Mouse (Mus musculus) right cerebral cortex, postnatal 4 days (tissue): Measurements from ENCODE around the gene Ap1m1.

ENCODE experiments used
- DNase-seq: peaks from one replicate; pipeline ENCODE4 v3.0.0-alpha.2; 2022

Gene Ap1m1

DNA sequence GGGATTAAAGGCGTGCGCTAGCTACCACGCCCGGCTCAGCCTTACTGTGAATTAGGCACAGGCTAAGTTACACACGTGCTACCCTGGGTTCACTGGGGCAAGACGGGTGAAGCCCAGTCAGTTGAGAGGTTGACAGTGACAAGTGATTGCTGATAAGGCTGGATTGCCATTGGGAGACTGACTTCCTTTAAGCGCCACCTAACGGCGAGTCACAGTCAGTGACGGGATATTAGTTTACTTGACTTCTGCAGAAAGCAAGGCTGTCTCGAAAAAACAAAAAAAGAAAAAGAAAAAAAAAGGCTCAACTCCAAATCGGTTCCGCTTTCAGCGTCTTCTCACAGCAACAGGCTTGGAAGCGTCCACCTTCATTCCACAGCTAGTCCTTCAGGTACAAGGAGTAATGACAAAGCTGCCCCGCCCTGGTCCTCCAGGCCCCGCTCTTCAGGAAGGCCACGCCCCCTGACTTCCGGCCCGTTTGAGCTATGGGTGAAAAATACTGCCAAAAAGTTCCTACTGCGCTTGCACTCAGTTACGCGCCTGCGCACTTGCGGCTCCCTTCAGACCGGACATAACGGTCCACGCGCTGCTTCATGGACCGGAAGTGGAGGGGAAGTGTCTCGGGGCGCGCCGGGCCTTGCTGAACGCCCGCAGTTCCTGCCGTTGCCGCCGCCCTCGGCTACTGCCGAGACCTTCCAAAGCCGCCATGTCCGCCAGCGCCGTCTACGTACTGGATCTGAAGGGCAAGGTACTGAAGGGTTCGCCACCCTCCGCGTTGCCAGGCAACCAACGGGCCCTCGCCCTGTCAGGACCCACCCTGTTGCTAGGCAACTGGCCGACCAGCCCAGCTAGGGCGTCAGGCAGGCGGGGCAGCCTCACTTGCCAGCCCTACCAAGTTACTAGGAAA lies at the start of gene Ap1m1:
Gene Ap1m1, plus strand, starts transcription at position 520 of the 904 bp plus-strand sequence.
- peak; percentile 96 for DNase-seq

DNA sequence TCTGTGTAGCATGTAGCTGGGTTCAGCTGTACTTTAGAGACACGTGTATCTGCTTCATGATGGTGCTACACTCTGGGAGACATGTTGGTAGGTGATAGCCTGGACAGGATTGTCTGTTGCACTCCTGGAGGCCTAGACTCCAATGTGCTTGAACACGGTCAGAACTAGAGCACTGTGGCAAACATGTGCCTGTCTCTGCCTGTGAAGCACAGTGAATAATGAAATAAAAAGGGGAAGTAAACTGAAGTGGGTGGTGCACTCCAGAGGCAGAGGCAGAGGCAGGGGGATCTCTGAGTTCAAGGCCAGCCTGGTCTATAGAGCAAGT lies 49.6 kb upstream of the Ap1m1 start:
- DNase-seq: no peak

- no peak for DNase-seq
Observed at GRCm38 (mm10) chr8:72192065-72192464, 47.8 kb upstream of the Ap1m1 start.

DNA sequence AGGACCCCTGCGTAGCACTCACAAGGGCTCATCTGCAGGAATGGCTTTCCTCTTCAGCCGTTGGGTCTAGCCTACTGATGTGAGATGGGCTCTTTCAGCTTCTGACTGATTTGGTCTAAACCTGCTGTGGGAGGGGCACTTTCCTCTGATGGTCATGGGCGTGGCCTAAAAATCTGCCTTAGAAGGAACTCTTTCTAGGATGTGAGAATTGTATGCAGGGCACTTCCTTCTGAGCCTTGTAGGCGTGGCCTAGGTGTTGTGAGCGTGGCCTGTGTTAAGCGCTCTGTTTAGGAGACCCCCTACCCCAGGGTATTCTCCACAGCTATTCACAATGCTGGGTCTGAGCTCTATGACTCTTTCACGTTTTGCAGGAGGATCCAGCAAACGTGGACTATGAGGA lies 41.8 kb upstream of the Ap1m1 start:
- DNase-seq: no peak

- DNase-seq: no peak
Observed at GRCm38 (mm10) chr8:72208582-72208981, 31.2 kb upstream of the Ap1m1 start.

DNA sequence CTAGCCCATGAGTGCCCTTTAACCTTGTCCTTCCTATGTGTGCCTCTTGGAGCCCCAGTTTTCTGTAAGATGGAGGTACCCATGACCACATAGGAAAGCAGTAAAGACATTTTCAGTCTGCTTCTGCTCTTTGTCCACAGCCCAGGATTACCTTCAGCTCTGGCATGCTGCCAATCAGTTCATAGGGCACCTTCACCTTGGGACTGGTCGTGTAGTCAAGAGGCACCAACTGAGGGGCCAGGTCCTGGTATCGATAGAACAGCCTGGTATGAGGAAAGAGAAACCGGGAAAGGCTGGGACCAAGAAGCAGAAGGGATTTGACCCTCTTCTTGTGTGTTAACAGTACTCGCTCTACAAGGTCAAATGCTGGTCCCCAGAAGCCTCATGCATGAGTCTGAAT lies 29.6 kb upstream of the Ap1m1 start:
- no peak for DNase-seq

DNA sequence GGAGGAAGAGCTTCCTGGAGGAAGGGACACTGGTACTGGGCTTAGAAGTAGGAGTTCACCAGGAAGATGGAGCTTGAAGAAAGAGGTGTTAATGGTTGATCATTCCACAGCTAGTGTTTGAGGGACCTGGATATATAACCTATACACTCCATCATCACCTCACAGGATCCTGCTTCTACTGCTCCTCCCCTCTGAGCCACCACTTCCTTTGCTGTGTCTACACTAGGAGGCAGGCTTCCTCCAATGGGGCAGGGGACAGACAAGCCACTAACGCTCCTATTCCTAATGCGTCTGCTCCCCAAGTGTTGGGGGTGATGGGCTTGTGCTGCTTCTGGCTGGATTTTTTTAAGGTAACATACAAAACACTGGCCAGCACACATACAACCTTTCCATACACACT lies 29.1 kb upstream of the Ap1m1 start:
- DNase-seq: no peak

GRCm38 (mm10) chr8:72211846-72212245 lies 28.0 kb upstream of the Ap1m1 start:
- no peak for DNase-seq

DNA sequence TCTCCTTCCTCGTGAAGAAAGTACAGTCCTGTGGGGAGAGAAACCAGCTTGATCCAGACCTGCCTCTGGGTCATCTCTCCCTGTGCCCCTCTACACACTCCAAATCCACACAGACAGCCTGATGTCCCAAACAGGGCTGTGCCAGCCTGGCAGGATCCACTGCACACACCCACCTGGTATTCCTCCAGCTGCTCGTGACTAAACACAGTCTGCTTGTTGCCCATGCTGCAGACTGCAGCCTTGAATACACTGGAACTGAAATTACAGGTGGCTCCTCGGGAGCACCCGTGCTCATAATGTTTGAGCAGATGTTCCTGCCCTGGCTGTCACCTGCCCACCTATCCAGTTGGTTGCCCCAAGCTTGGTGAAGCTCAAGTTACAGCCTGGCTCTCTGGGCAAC lies 27.1 kb upstream of the Ap1m1 start, which contains the start of gene Cib3:
Gene Cib3, minus strand, starts transcription at position 87 of the 400 bp plus-strand sequence.
- DNase-seq: no peak

DNA sequence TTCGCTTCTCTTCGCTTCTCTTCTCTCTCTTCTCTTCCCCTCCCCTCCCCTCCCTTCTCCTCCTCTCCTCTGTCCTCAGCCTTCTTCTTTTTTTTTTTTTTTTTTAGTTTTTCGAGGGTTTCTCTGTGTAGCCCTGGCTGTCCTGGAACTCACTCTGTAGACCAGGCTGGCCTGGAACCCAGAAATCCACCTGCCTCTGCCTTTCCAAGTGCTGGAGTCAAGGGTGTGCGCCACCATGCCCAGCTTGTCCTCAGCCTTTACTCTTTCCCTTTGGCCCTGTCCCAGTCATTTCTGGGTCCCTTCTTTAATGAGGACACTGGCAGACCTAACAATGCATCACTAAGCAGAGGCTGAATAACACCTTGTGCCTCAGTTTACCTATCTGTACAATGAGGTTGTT lies 26.3 kb upstream of the Ap1m1 start, which contains the start of gene Gm11034:
Gene Gm11034, minus strand, starts transcription at position 101 of the 400 bp plus-strand sequence.
- no peak for DNase-seq

DNA sequence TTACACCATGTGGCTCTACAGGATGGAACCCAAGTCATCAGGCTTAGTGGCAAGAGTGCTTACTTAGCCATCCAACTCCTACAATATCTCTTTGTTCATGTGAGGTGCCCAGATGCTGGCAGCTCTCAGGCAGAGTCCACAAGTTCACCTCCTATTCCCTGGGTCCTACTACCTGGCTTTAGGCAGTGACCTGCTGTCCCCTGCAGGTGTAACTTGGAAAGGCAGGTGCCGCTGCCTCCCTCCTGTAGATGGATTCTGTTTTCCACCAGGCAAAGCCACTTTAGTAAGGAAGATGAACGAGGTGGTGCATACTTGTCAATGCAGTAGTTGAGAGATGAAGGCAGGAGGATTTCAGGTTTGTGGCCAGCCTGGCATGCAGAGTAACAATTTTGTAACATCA lies 24.8 kb upstream of the Ap1m1 start:
- no peak for DNase-seq

- DNase-seq: no peak
Observed at GRCm38 (mm10) chr8:72215871-72216270, 23.9 kb upstream of the Ap1m1 start.

GRCm38 (mm10) chr8:72218781-72219540 lies 20.9 kb upstream of the Ap1m1 start:
- DNase-seq: no peak

GRCm38 (mm10) chr8:72219541-72220363 lies 20.1 kb upstream of the Ap1m1 start, which contains the start of gene Fam32a:
Gene Fam32a, plus strand, starts transcription at chr8:72219730.
- peak; percentile 78 for DNase-seq

DNA sequence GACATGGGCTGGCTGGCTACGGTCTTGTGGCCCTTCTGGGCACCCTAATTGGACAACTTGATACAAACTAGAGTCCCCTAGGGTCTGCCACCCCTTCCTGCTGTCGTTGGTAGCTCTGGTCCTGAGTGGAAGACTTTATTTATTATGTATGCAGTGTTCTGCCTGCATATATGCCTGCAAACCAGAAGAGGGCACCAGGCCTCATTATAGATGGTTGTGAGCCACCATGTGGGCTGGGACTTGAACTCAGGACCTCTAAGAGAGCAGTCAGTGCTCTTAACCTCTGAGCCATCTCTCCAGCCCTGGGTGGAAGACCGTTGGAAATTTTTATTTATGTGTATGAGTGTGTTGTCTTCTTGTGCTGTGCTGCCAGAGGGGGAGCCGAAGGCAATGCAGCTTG lies 19.1 kb upstream of the Ap1m1 start:
- no peak for DNase-seq

DNA sequence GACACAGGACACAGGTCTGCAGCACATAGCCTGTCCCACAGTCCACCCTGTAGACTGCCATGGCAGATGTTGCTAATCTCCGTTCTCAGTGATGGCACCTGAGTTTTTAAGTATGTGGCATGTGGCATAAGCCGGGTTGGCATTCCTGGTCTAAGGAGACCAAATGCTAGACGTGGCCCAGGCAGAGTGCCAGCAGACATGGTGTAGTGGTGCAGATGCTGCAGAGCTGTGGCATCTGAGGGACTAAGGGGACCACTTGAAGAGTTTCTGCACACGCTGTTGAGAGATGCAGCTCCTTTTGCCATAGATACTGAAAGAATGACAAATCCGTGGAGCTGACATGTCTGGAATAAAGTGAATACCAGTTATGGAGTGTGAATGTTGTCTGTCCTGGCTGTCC lies 17.2 kb upstream of the Ap1m1 start:
- DNase-seq: no peak

- no peak for DNase-seq
Observed at GRCm38 (mm10) chr8:72240403-72240763, 565 bp downstream of the Ap1m1 start.

- peak; percentile 49 for DNase-seq
Observed at GRCm38 (mm10) chr8:72240951-72241350, 1.1 kb downstream of the Ap1m1 start.

- no peak for DNase-seq
Observed at GRCm38 (mm10) chr8:72242226-72242625, 2.4 kb downstream of the Ap1m1 start.

GRCm38 (mm10) chr8:72244610-72245009 lies 4.8 kb downstream of the Ap1m1 start:
- no peak for DNase-seq

- peak; percentile 60 for DNase-seq
Observed at GRCm38 (mm10) chr8:72257171-72257901, 17.5 kb downstream of the Ap1m1 start.

DNA sequence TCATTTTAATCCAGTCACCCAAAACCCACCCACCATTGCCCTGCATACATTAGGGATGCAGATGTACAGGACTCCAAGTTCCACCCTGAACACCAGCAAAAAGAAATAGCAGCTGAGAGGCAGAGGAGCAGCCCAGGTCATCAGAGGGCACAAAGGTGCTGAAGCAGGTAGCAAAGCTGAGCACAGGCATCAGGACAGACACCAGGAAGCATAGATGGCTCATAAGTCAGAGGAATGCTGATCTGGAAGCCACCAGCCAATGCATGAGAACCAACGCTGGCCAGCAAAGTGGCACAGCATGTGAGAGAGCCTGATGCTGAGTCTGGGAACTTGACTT lies 18.1 kb downstream of the Ap1m1 start:
- no peak for DNase-seq

DNA sequence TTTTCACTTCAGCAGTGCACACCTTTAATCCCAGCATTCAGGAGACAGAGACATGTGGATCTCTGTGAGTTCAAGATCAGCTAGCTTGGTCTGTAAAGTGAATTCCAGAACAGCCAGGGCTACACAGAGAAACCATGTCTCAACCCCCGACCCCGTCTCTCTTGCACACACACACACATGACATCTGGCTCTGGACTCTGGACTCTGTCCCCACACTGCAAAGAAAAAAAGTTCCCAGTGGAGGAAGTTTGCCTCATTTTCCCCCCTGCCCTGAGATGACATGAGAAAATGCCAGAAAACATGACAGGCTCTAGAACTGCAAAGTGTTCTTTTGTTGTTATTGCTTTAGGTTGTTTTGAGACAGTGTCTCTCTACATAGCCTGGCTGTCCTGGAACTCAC lies 20.0 kb downstream of the Ap1m1 start:
- no peak for DNase-seq
